Mouse (Mus musculus) lung, postnatal 0 days (tissue): ENCODE data around the gene Arpc5l. TPM values are rescaled to one million over a fixed set of nuclear protein-coding genes. Genes with fewer than 3 reads are reported as not detected.
A peak's percentile ranks its signal among the peaks of the same experiment; 100 is the strongest.

Experiments
- ATAC-seq: fragments of 200-750 bp; cut with Nextera tagmentation; 2 replicates; pipeline ENCODE4 v1.8.0; 2017; ENCODE audit warnings: moderate library complexity
- DNase-seq: peaks from one replicate; pipeline ENCODE4 v3.0.0-alpha.2; 2016; ENCODE audit warnings: low spot score
- H3K27ac ChIP-seq: fragments of 300-500 bp; sonication (generic); 2 replicates; pipeline ENCODE4 v1.5.1; 2014; ENCODE audit warnings: antibody characterized with exemption, mild to moderate bottlenecking, low read length, mixed read lengths
- H3K27me3 ChIP-seq: fragments of 300-500 bp; sonication (generic); replicated peaks from 2 replicates; pipeline ENCODE4 v1.6.1; 2014; ENCODE audit warnings: low read length, mixed read lengths; ENCODE audit not compliant: insufficient read depth
- H3K36me3 ChIP-seq: fragments of 300-500 bp; sonication (generic); 2 replicates; pipeline ENCODE4 v1.6.1; 2014; ENCODE audit warnings: low read length, mixed read lengths; ENCODE audit not compliant: insufficient read depth
- H3K4me1 ChIP-seq: fragments of 300-500 bp; sonication (generic); 2 replicates; pipeline ENCODE4 v1.6.1; 2014; ENCODE audit warnings: antibody characterized with exemption, low read depth, low read length, mixed read lengths; ENCODE audit not compliant: insufficient read depth
- H3K4me2 ChIP-seq: fragments of 300-500 bp; sonication (generic); replicated peaks from 2 replicates; pipeline ENCODE4 v1.6.1; 2014; ENCODE audit warnings: low read depth, mild to moderate bottlenecking, low read length, moderate library complexity, mixed read lengths
- H3K4me3 ChIP-seq: fragments of 300-500 bp; sonication (generic); 2 replicates; pipeline ENCODE4 v1.5.1; 2014; ENCODE audit warnings: low read depth, low read length
- H3K9ac ChIP-seq: fragments of 300-500 bp; sonication (generic); replicated peaks from 2 replicates; pipeline ENCODE4 v1.6.1; 2014; ENCODE audit warnings: low read depth, mild to moderate bottlenecking
- H3K9me3 ChIP-seq: fragments of 300-500 bp; sonication (generic); 2 replicates; pipeline ENCODE4 v1.6.1; 2016; ENCODE audit warnings: low read length, mixed read lengths
- CTCF ChIP-seq: IDR thresholded peaks from 2 replicates; pipeline ENCODE4 v1.5.1; 2016; ENCODE audit warnings: antibody characterized with exemption, mild to moderate bottlenecking
- EP300 ChIP-seq: IDR thresholded peaks from 2 replicates; pipeline ENCODE4 v1.6.1; 2016; ENCODE audit warnings: antibody characterized with exemption, mild to moderate bottlenecking, control low read depth
- WGBS: fragments of 180-500 bp; shearing (Covaris S2); extraction: QIAGEN DNeasy Blood & Tissue Kit; methylation state at CpG from one replicate; pipeline ENCODE4 v1.1.7; 2014; 5-methylcytosine and 5-hydroxymethylcytosine counted together
- polyA plus RNA-seq: library from polyadenylated mRNA; unstranded; fragments of >200 nt; fragmentation: Nextera tagmentation; extraction: Ambion mirVana; gene quantifications from 2 replicates; pipeline ENCODE4 v1.2.1, GENCODE M21; 2015

Gene Arpc5l
- polyA plus RNA-seq, 1 experiment from 2014 or later: 93.7 TPM

- H3K36me3 ChIP-seq: peaks cover 35% of the 10 kb centered on the region
- 86% methylated on average over 1 of the region's 1 CpGs for WGBS
Observed at GRCm38 (mm10) chr2:39031611-39032010, 26.5 kb downstream of the Arpc5l start.

GRCm38 (mm10) chr2:39040215-39040614 is 35.1 kb downstream of the Arpc5l start:
- H3K36me3 ChIP-seq: peaks cover 30% of the 10 kb centered on the region
- ATAC-seq (no peak), DNase-seq (no peak)
- H3K4me2 ChIP-seq: no peak overlapping the region
- no peak overlapping the region for H3K27ac ChIP-seq
- TF ChIP-seq EP300 (no peak), CTCF (no peak)
- H3K9ac ChIP-seq: no peak overlapping the region
- no peaks in the 10 kb centered on the region for H3K9me3 ChIP-seq
- no peak overlapping the region for H3K4me3 ChIP-seq
- 96% methylated on average over 1 of the region's 1 CpGs for WGBS
- no peaks in the 10 kb centered on the region for H3K4me1 ChIP-seq
- no peaks in the 10 kb centered on the region for H3K27me3 ChIP-seq

More at GRCm38 (mm10) chr2:39031611-39032010, 26.5 kb downstream of the Arpc5l start:
- no peak overlapping the region for H3K4me2 ChIP-seq
- no peaks in the 10 kb centered on the region for H3K9me3 ChIP-seq
- no peak overlapping the region for H3K9ac ChIP-seq
- DNase-seq (no peak), ATAC-seq (no peak)
- no peak overlapping the region for H3K4me3 ChIP-seq
- H3K27ac ChIP-seq: no peak overlapping the region
- H3K4me1 ChIP-seq: no peaks in the 10 kb centered on the region
- no peaks in the 10 kb centered on the region for H3K27me3 ChIP-seq
- TF ChIP-seq CTCF (no peak), EP300 (no peak)

GRCm38 (mm10) chr2:39048515-39048914 is 43.4 kb downstream of the Arpc5l start:
- H3K36me3 ChIP-seq: peaks cover 31% of the 10 kb centered on the region
- no peaks in the 10 kb centered on the region for H3K27me3 ChIP-seq

GRCm38 (mm10) chr2:39064687-39065399 is 59.7 kb downstream of the Arpc5l start:
- no peaks in the 10 kb centered on the region for H3K9me3 ChIP-seq
- peak overlapping the region; percentile 76 for H3K4me3 ChIP-seq
- peak overlapping the region; percentile 93 for H3K4me2 ChIP-seq
- peak overlapping the region; percentile 90 for H3K27ac ChIP-seq
- H3K36me3 ChIP-seq: peaks cover 9% of the 10 kb centered on the region; the same call in 1 of the 2 replicates
- peak; percentile 56 for DNase-seq
- no peaks in the 10 kb centered on the region for H3K27me3 ChIP-seq
- peak; percentile 67 for ATAC-seq
- peak overlapping the region; percentile 96 for H3K9ac ChIP-seq
- WGBS: under 1% methylated on average over 23 of the region's 25 CpGs
- TF ChIP-seq EP300: no peak
- TF ChIP-seq CTCF: no peak
- no peaks in the 10 kb centered on the region; the same call in 1 of the 2 replicates for H3K4me1 ChIP-seq

More at GRCm38 (mm10) chr2:39048515-39048914, 43.4 kb downstream of the Arpc5l start:
- TF ChIP-seq EP300 (no peak), CTCF (no peak)
- no peak for DNase-seq
- H3K4me2 ChIP-seq: no peak overlapping the region
- no peak overlapping the region for H3K4me3 ChIP-seq
- ATAC-seq: no peak
- H3K9me3 ChIP-seq: no peaks in the 10 kb centered on the region
- no peaks in the 10 kb centered on the region for H3K4me1 ChIP-seq
- no peak overlapping the region for H3K9ac ChIP-seq
- 100% methylated on average over 1 of the region's 1 CpGs for WGBS
- H3K27ac ChIP-seq: no peak overlapping the region

Other genes with a start within 250 kb of the Arpc5l start
- gene Nr6a1, start 77.7 kb upstream of the Arpc5l start, polyA plus RNA-seq: 0.53 and 0.74 TPM in 2 replicates
- 5.9 and 6.4 TPM in 2 replicates for gene Olfml2a, start 73.4 kb upstream of the Arpc5l start, polyA plus RNA-seq
- 2.6 and 3.1 TPM in 2 replicates for gene Wdr38, start 7.9 kb upstream of the Arpc5l start, polyA plus RNA-seq
- gene Rpl35, start 276 bp downstream of the Arpc5l start, polyA plus RNA-seq: 675 and 704 TPM in 2 replicates
- gene Golga1, start 60.2 kb downstream of the Arpc5l start, polyA plus RNA-seq: 22.2 and 23.2 TPM in 2 replicates
- gene Scai, start 185.4 kb downstream of the Arpc5l start, polyA plus RNA-seq: 2.7 and 3.8 TPM in 2 replicates
- 70.7 and 73.6 TPM in 2 replicates for gene Ppp6c, start 221.1 kb downstream of the Arpc5l start, polyA plus RNA-seq